Mouse (Mus musculus): ENCODE measurements around the gene Tceal9.

The Tceal9 gene

GRCm38 (mm10) chrX:136270393-136271111 is 25.7 kb downstream of the Tceal9 start:
- peak; percentile 45 for DNase-seq (ENCODE audit: low read depth, low spot score)

GRCm38 (mm10) chrX:136274542-136274941 is 29.7 kb downstream of the Tceal9 start:
- DNase-seq (ENCODE audit: low read depth, low spot score): no peak

- DNase-seq (ENCODE audit: low read depth, low spot score): no peak
Observed at GRCm38 (mm10) chrX:136275386-136275785, 30.5 kb downstream of the Tceal9 start.

GRCm38 (mm10) chrX:136277577-136277976 is 32.7 kb downstream of the Tceal9 start:
- DNase-seq (ENCODE audit: low read depth, low spot score): no peak

- peak; percentile 36 for DNase-seq (ENCODE audit: low read depth, low spot score)
Observed at GRCm38 (mm10) chrX:136278401-136278800, 33.5 kb downstream of the Tceal9 start.

GRCm38 (mm10) chrX:136279410-136279809 is 34.5 kb downstream of the Tceal9 start:
- DNase-seq (ENCODE audit: low read depth, low spot score): peak; percentile 58

GRCm38 (mm10) chrX:136290817-136291281 is 46.0 kb downstream of the Tceal9 start:
- peak; percentile 89 for DNase-seq (ENCODE audit: low read depth, low spot score)

All from brain, adult 2 months (tissue).